Mouse (Mus musculus) heart, postnatal 36 days (tissue): Measurements from ENCODE around the gene Elmo1. TPM values are rescaled to one million over a fixed set of nuclear protein-coding genes. Genes with fewer than 3 reads are reported as not detected.
A peak's percentile ranks its signal among the peaks of the same experiment; 100 is the strongest.

Experiments used
- DNase-seq, 2 experiments: peaks; one replicate each; pipeline ENCODE4 v3.0.0; 2021 to 2022
- intact Hi-C: fragments of 180-260 bp; cut with DNase I; formaldehyde crosslinking; loops from one replicate; pipeline ENCODE4 v1.15.1; 2025
- total RNA-seq, 2 experiments: library from RNA; stranded (reverse); gene quantifications; 2 replicates each; pipeline ENCODE4 v1.2.3; 2021

Elmo1 gene
- total RNA-seq, 2 experiments from 2014 or later, result 8.5 to 11.2 TPM

DNA sequence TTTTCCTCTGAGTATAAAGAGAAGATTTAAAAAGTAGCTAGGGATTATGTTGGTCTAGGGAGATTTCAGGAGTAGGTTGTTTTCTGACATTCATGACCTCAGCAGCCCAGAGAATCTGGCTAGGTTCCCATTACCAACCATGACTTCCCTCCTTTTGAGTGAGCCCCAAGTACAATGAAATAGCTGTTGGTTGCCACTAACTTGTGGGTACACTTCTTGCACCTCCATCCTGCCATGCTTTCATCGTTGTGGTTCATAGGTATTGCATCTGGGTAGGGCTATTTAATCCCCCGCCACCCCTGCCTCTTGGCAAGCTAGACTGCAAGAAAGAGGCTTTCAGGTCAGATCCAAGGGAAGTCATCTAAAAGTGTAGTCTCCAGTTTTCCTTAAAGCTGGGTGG is 262.2 kb downstream of the Elmo1 start:
- intact Hi-C loops, result no loop called here
- DNase-seq, result no peak

DNA sequence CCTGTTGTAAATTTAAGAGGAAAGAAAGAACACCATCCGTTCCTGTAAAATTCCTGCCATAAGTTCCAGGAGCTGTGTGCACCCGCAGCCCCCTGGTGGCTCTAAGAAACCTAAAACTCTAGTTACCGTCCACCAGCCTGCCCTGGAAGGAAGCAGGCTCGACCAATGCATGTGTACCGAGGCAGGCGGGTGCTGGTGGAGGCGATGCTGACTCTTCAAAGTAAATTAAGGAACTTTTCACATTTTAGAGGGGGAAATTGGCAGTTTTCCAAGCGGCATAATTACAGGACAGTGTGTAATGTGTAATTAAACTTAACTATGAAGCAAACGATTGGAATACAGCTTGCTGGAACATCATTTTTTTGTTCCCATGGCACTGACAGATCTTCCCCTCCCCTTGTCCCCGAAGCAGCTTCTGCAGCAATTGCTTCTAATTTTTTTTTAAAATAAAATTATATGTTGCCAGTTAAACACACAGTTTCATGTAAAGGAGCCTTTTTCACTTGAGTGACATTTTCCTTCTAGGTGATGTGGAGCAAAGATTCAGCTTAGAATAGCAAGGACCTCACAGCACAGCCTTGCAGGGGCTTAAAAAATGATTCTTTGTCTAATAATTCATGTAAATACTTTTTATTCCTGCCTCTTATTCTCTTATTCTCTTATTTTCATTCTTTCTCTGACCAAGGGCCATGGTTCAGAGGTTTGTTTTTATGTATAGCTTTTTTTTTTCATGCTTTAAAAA is 263.6 kb downstream of the Elmo1 start:
- no peak for DNase-seq
- intact Hi-C loops, result no loop called here

- intact Hi-C loops, result no loop called here
- DNase-seq, result no peak
These were observed 264.2 kb downstream of the Elmo1 start for GRCm38 (mm10) chr13:20354604-20354999.

- intact Hi-C loops, result no loop called here
- peak in 1 of 2 experiments; percentile 5 for DNase-seq
These were observed 272.1 kb downstream of the Elmo1 start for GRCm38 (mm10) chr13:20362541-20362940.

DNA sequence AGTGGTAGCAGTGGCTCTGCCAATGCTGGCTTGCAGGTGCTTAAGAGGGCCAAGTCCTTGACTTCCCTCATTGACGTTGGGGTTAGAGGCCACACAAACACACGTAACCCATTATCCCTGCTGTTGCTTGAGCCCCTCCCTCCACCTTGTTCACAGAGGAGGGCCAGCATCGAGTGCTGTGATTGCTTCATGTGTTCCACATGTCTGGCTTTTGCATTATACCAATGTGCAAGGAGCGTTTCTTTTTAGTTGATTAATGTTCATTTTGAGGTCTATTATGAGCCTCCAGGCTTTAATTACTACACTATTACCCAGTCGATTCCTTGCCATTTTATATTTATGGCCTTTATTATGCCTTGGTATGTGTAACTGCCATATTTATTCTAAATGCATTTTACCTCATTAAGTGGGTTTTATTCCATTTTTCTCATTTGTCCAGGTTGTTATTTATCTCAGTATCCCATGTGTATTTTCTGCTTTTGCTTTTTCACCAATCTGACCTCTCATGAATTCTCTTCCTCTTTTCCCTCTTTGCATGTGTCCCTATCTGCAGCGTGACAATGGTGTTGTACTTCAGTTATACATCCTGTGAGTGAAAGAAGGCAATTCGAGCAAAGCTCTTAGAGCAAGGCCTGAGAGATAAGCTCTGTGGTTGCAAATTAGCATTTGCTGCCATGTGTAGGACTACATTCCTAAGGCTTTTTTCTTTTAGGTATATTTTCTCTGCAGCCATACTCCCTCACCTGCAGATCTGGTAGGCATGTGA is 275.6 kb downstream of the Elmo1 start:
- DNase-seq, result no peak
- intact Hi-C loops, result no loop called here

DNA sequence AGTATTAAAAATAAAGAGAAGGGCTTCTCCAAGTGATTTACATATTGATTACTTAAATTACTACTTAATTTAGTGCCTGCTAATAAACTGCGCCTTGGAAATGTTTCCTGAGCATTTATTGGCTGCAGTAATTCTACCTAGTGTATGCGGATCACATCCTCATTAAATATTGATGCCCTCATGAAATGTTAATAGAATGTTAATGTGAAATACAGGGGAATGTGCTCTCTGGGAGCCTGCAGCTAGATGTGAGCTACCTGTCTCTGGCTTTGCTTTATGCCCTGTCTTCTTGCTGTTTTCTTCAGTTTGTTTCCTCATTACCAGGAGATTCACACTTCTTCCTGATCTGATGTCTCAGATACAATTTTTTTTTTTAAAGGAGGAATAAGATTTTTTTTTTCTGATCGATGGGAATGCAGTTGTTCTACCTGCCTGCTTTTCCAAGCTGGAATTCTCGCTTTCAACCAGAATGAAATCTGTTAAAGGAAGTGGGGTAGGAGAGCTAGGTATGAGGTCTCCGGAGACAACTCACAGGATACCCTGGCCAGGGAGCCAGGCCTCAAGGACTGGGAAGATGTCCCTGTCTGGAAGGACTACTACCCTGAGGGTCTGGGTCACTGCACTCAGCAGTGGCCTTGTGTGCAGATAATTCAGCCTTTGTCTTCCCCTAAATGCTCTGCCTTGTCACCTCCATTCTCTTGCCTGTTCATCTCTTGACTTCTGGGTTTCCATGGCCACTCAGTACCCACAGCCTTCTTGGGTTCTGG is 279.8 kb downstream of the Elmo1 start:
- no peak for DNase-seq
- intact Hi-C loops, result no loop called here

GRCm38 (mm10) chr13:20371501-20371900 is 281.1 kb downstream of the Elmo1 start:
- DNase-seq, result no peak
- intact Hi-C loops, result no loop called here

DNA sequence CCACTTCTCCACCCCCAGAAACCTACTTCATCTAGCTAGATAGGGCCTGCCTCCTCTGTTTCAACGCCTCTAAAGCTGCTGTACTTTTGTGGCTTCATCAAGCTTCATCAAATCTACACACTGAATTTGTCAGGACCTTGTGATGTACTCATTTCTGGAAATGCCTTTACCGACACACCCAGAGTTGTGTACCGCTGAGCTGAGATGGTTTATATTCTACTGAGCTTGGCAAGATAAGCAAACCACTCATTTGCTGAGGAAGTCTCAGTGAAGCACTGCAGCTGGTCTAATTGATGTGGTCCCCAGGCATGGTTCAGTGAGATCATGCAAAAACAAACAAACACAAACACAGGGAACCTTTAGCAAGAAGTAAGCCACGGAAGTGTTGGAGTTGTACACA is 281.9 kb downstream of the Elmo1 start:
- intact Hi-C loops, result no loop called here
- DNase-seq, result no peak

DNA sequence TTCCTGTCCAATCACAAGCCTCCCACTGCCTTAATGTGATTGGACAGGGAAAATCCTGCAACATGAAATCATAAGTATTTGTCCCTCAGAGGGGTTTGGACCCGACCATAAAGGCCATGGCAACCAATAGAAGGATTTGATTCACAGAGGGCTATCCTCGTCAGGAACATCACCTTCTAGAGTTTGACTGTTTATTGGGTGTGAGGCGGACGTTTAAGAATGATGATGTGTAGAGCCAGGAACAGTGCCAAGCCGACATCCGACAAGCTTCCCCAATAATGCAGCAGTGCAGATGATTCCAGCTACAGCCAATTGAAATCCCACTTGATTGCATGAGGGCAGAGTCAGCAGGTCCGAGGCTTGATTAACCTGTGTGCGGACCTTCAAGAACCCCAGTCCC is 288.5 kb downstream of the Elmo1 start:
- intact Hi-C loops, result no loop called here
- no peak for DNase-seq

DNA sequence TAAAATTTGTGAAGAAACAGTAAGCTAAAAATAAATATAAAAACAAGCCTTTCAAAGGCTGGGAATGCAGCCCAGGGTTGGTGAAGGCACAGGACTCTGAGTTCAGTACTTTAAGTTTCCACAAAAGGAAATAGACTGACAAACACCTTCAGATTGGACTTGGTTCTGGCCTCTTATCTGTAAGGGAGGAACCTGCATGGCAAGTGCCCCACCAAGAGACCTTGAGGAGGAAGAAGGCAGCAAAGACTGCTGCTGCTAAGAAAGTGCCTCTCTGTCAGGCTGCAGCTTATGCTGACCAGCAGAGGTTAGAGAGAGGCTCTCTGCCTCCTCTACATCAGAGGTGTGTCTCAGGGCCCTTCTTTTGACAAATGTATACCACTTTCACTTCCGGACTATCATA is 293.5 kb downstream of the Elmo1 start:
- no peak for DNase-seq
- intact Hi-C loops, result no loop called here

DNA sequence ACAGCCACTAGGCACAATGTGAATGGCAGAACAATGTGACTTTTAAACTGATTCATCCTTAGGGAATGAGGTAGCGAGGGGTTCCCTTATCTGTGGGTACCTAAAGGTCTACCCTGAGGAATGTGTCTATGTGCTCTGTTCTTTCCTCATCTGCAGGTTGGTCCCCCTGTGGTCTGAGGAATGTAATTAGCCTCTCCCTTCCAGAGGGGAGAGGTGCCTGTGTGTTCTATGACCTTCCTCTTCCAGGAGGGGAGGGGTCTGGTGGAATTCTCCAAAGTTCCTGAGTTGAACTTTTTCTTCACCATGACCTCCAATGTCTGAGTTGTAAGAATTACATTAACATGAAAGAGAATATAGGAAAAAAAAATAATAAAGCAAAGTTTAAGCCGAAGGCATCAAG is 294.4 kb downstream of the Elmo1 start:
- DNase-seq, result no peak

GRCm38 (mm10) chr13:20385423-20385822 is 295.0 kb downstream of the Elmo1 start:
- intact Hi-C loops, result no loop called here
- no peak for DNase-seq

More for the DNA sequence above, 294.4 kb downstream of the Elmo1 start:
- intact Hi-C loops, result no loop called here

- DNase-seq, result peak in 1 of 2 experiments; percentile 31
- intact Hi-C loops, result no loop called here
These were observed 296.2 kb downstream of the Elmo1 start for GRCm38 (mm10) chr13:20386462-20387141.

- no peak for DNase-seq
- intact Hi-C loops, result no loop called here
These were observed 302.6 kb downstream of the Elmo1 start for GRCm38 (mm10) chr13:20392824-20393598.

DNA sequence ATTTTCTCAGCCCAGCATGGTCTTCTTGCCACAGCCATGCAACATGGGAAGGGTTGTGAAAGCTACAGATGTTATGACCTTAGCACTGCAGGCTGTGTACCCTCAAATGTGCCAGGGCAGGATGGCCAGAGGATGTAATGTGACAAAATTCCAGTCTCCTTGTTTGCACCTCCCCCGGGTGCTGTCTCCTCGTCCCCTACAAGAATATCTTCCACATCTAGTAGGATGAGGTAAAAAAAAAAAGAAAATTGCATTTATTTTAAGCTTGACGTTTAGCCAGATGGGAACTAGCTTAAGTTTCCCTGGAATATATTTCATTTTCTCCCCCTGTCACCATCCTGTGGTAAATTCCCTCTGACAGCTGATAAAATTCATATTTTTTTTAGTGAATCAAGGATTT is 307.3 kb downstream of the Elmo1 start:
- DNase-seq, result no peak
- intact Hi-C loops, result no loop called here

DNA sequence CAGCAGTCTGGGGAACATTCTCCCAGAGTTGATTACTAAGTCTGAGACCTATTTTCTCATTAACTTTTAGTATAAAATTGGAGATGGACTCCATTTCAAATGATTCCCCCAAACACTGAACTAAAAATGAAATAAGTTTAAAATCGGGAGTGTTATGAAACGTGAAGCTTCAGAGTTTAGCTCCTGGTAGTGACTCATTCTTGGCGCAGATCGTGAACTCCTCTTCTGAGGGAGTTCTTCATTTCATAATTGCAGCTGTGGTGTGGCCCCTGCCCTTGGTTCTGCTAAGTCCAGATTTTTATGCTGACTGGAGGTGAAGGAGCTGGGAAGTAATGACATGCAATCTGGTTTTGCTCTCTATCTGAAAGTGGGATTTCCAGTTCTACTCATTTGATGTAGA is 307.9 kb downstream of the Elmo1 start:
- intact Hi-C loops, result no loop called here

DNA sequence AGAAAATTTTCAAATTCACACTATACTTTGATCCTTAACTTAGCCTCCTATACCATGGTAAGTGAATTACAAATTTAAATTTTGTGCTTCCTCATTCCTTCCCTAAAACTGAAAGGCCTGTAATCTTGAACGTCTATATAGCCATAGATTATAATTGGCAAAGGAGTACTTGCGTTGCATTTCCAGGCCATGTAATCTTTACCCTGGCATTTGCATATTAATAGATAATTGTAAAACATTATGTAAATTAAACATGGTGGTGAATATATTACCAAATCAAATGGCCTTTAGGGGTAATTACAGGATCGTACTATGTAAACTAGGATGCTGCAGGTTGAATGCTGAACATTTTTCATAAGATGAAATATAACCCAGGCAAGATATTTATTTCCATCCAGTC is 314.1 kb downstream of the Elmo1 start:
- no peak for DNase-seq
- intact Hi-C loops, result no loop called here

More for the DNA sequence above, 307.9 kb downstream of the Elmo1 start:
- peak; percentile 27 to 39 for DNase-seq

GRCm38 (mm10) chr13:20406470-20407213 is 316.2 kb downstream of the Elmo1 start:
- intact Hi-C loops, result no loop called here
- no peak for DNase-seq
